Mouse (Mus musculus): Measurements from ENCODE around the gene Steap1. TPM values are rescaled to one million over a fixed set of nuclear protein-coding genes. Genes with fewer than 3 reads are reported as not detected.

Gene Steap1
- polyA plus RNA-seq, 1 experiment: not detected

GRCm38 (mm10) chr5:5692167-5692738, 56.9 kb downstream of the Steap1 start:
- H3K27me3 ChIP-seq (ENCODE audit: control insufficient read depth): peaks cover 26% of the 10 kb centered on the region
- no peak overlapping the region for H3K4me3 ChIP-seq (replicated peaks)
- no peaks in the 10 kb centered on the region for H3K9me3 ChIP-seq (ENCODE audit: control insufficient read depth, low read length)
- TF ChIP-seq TAL1 (IDR thresholded peaks at IDR 0.05; ENCODE audit: low read length) (no peak), GATA1 (IDR thresholded peaks at IDR 0.05; ENCODE audit: low read length) (no peak)
- H3K36me3 ChIP-seq (ENCODE audit: control insufficient read depth): no peaks in the 10 kb centered on the region
- no peaks in the 10 kb centered on the region for H3K4me1 ChIP-seq (ENCODE audit: control insufficient read depth)

GRCm38 (mm10) chr5:5688945-5689540, 60.1 kb downstream of the Steap1 start:
- no peak overlapping the region for H3K4me3 ChIP-seq (replicated peaks)

GRCm38 (mm10) chr5:5688228-5688627, 60.9 kb downstream of the Steap1 start:
- no peaks in the 10 kb centered on the region for H3K4me1 ChIP-seq (ENCODE audit: control insufficient read depth)
- H3K9me3 ChIP-seq (ENCODE audit: control insufficient read depth, low read length): no peaks in the 10 kb centered on the region
- H3K4me3 ChIP-seq (replicated peaks): no peak overlapping the region
- H3K36me3 ChIP-seq (ENCODE audit: control insufficient read depth): no peaks in the 10 kb centered on the region
- H3K27me3 ChIP-seq (ENCODE audit: control insufficient read depth): peaks cover 11% of the 10 kb centered on the region
- no peak for TF ChIP-seq GATA1 (IDR thresholded peaks at IDR 0.05; ENCODE audit: low read length)
- no peak for TF ChIP-seq TAL1 (IDR thresholded peaks at IDR 0.05; ENCODE audit: low read length)

More at GRCm38 (mm10) chr5:5688945-5689540, 60.1 kb downstream of the Steap1 start:
- no peaks in the 10 kb centered on the region for H3K9me3 ChIP-seq (ENCODE audit: control insufficient read depth, low read length)
- no peaks in the 10 kb centered on the region for H3K4me1 ChIP-seq (ENCODE audit: control insufficient read depth)
- H3K36me3 ChIP-seq (ENCODE audit: control insufficient read depth): no peaks in the 10 kb centered on the region
- peaks cover 19% of the 10 kb centered on the region for H3K27me3 ChIP-seq (ENCODE audit: control insufficient read depth)
- no peak for TF ChIP-seq GATA1 (IDR thresholded peaks at IDR 0.05; ENCODE audit: low read length)
- no peak for TF ChIP-seq TAL1 (IDR thresholded peaks at IDR 0.05; ENCODE audit: low read length)

GRCm38 (mm10) chr5:5686973-5687372, 62.2 kb downstream of the Steap1 start:
- Histone ChIP-seq H3K4me1 (ENCODE audit: control insufficient read depth) (no peaks in the 10 kb centered on the region), H3K27me3 (ENCODE audit: control insufficient read depth) (peaks cover 2% of the 10 kb centered on the region; the same call in 1 of the 2 replicates), H3K36me3 (ENCODE audit: control insufficient read depth) (no peaks in the 10 kb centered on the region), H3K4me3 (replicated peaks) (no peak overlapping the region), H3K9me3 (ENCODE audit: control insufficient read depth, low read length) (no peaks in the 10 kb centered on the region)
- no peak for TF ChIP-seq GATA1 (IDR thresholded peaks at IDR 0.05; ENCODE audit: low read length)
- TF ChIP-seq TAL1 (IDR thresholded peaks at IDR 0.05; ENCODE audit: low read length): no peak

Other genes starting within 250 kb of the Steap1 start
- gene Cldn12, start 234.4 kb downstream of the Steap1 start, polyA plus RNA-seq (2012): not detected in 2 replicates
- 0.02 and 0.03 TPM in 2 replicates for gene Gtpbp10, start 189.8 kb downstream of the Steap1 start, polyA plus RNA-seq (2012)
- not detected in 2 replicates for gene Gm8773, start 175.5 kb downstream of the Steap1 start, polyA plus RNA-seq (2012)
- 0.01 TPM in 1 of 2 replicates, not detected in the other for gene Cfap69, start 85.1 kb downstream of the Steap1 start, polyA plus RNA-seq (2012)
- 0.01 TPM in 1 of 2 replicates, not detected in the other for gene Steap2, start 54.7 kb downstream of the Steap1 start, polyA plus RNA-seq (2012)